Mouse (Mus musculus): ENCODE measurements around the gene Smarcd1.
A peak's percentile ranks its signal among the peaks of the same experiment; 100 is the strongest.

DNA sequence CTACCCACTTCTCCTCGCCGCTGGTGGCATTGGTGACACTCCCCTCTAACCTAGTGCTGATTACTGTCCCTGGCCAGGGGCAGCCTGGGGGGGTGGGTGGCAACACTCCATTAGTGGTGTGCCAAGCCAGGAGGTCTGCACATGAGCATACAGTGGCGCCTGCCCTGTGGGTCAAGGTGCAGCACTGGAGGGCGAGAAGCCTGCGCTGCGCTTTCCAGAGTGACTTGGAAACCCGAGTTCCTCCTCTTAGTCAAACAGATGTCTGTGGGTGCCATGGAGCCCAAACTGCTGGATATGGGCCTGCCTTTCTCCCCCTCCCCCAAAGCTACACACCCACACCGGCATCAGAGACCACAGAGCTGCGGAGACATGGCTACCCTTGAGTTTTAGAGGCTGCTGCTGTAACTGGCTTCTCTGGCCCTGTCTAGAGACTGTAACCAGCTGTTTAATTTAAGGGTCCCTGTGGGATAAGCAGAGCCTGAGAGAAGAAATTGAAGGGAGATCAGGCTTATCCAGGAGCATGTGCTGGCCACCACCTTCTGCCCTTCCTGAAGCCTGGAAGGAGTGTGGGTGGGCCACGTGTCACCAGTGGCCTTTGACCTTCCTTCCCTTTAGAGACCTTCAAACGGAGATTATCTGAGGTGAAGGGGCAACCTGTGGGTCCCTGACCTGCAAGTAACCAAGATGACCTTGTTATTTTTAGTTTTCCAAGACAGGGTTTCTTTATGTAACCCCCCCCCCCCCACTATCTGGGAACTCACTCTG lies 14.2 kb downstream of the Smarcd1 start:
- TF ChIP-seq CTCF (IDR thresholded peaks at IDR 0.05; ENCODE audit: control insufficient read depth, insufficient read depth, low read length) (no peak), POLR2A (IDR thresholded peaks at IDR 0.05; ENCODE audit: borderline replicate concordance, control insufficient read depth, low read depth, low read length) (0 out of 2 replicates have a peak, but pooled peaks have one; percentile 15)

Data from bone marrow, adult 2 months (tissue).